Mouse (Mus musculus) neural tube, postnatal 0 days (tissue): ENCODE results near the gene Krtap9-3. TPM values are rescaled to one million over a fixed set of nuclear protein-coding genes. Genes with fewer than 3 reads are reported as not detected.

Source experiments
- polyA plus RNA-seq: library from polyadenylated mRNA; unstranded; fragments of >200 nt; fragmentation: Nextera tagmentation; extraction: Ambion mirVana; gene quantifications from 2 replicates; pipeline ENCODE4 v1.2.1, GENCODE M21; 2015

The Krtap9-3 gene
- polyA plus RNA-seq, result not detected in 2 replicates

DNA sequence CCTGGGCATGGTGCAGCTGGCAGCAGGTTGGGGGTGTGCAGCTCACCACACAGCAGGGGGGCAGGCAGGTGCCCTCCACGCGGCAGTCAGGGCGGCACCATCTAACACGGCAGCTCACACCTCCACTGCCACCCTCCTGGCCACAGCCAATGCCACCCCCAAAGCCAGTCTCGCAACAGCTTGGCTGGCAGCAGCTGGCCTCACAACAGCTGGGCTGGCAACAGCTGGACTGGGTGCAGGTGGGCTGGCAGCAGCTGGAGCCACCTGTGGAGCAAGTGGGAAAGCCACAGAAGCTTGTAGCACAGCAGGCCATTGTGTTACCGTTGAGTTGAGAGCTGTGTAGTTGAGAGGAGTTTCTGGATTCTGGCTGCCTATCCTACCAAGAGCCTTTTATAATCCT, at the start of gene Krtap9-3:
Gene Krtap9-3 (minus strand): TSS at position 364 of the 400 bp plus-strand sequence.

GRCm38 (mm10) chr11:99643635-99644139, 45.8 kb upstream of the Krtap9-3 start, which contains the start of gene Krtap4-7:
Krtap4-7 (minus strand) TSS chr11:99644089.

DNA sequence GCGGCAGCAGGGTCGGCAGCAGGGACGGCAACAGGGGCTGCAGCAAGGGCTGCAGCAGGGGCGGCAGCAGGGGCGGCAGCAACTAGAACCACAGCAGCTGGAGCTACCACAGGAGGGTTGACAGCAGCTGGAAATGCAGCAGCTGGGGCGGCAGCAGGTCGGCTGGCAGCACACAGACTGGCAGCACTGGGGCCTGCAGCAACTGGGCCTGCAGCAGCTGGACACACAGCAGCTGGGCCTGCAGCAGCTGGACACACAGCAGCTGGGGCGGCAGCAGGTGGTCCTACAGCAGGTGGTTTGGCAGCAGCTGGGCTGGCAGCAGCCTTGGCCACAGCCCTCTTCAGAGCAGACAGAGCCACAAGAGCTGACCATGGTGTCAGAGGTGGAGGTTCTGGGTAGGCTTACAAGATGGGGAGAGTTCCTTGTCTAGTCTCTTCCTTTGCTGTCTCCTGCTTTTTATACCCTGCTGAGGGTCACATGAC, 36.8 kb upstream of the Krtap9-3 start, which contains the start of gene Krtap4-2:
Gene Krtap4-2 (minus strand): TSS at position 432 of the 482 bp plus-strand sequence.

GRCm38 (mm10) chr11:99628138-99628537, 30.2 kb upstream of the Krtap9-3 start, which contains the start of gene Krtap4-1:
Krtap4-1 (minus strand) TSS chr11:99628238.

GRCm38 (mm10) chr11:99620335-99620734, 22.4 kb upstream of the Krtap9-3 start, which contains the start of gene Gm11562:
Gm11562 (minus strand) TSS chr11:99620435.

GRCm38 (mm10) chr11:99614796-99615363, 17.0 kb upstream of the Krtap9-3 start, which contains the start of gene Krtap2-4:
Krtap2-4 (minus strand) TSS chr11:99614846.

DNA sequence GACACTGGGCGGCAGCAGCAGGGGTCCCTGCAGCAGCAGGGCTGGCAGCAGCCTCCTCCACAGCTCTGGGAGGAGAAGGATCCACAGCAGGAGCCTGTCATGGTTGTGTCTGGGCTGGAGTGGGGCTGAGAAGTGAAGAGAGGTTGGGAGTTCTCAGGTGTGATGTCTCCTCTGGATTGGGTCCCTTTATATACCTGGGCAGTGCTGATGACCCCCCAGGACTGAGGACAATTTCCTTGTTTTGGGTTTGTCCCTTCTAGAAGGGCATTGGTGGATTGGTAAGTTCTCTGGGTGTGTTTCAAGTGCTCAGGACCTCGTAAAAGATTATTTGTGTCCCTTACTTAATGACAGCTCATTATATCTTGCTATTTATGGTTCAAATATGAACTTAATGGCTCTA, 12.2 kb upstream of the Krtap9-3 start, which contains the start of gene Gm11937:
Gene Gm11937 (minus strand): TSS at position 101 of the 400 bp plus-strand sequence.

GRCm38 (mm10) chr11:99603208-99603607, 5.3 kb upstream of the Krtap9-3 start, which contains the start of gene Gm11938:
Gm11938 (minus strand) TSS chr11:99603308.

DNA sequence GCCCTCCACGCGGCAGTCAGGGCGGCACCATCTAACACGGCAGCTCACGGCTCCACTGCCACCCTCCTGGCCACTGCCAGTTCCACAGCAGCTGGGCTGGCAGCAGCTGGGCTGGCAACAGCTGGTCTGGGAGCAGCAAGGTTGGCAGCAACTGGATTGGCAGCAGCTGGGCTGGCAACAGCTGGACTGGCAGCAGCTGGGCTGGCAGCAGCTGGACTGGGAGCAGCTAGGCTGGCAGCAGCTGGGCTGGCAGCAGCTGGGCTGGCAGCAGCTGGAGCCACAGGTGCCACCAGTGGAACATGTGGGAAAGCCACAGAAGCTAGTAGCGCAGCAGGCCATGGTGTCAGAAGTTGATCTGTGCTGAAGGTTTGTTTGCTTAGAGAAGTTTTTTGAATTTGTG, 6.9 kb downstream of the Krtap9-3 start, which contains the start of gene Krtap1-3:
Gene Krtap1-3 (minus strand): TSS at position 359 of the 400 bp plus-strand sequence.

DNA sequence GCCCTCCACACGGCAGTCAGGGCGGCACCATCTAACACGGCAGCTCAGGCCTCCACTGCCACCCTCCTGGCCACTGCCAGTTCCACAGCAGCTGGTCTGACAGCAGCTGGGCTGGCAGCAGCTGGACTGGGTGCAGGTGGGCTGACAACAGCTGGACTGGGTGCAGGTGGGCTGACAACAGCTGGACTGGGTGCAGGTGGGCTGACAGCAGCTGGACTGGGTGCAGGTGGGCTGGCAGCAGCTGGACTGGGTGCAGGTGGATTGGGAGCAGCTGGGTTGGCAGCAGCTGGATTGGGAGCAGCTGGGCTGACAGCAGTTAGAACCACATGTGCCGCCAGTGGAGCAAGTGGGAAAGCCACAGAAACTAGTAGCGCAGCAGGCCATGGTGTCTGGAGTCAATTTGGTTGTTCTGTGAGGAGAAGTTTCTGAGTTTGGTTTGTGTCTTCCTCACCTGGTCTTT, 14.6 kb downstream of the Krtap9-3 start, which contains the start of gene Krtap1-4:
Gene Krtap1-4 (minus strand): TSS at position 410 of the 460 bp plus-strand sequence.

GRCm38 (mm10) chr11:99580636-99581035, 17.3 kb downstream of the Krtap9-3 start, which contains the start of gene Krtap1-5:
Krtap1-5 (minus strand) TSS chr11:99581016.

DNA sequence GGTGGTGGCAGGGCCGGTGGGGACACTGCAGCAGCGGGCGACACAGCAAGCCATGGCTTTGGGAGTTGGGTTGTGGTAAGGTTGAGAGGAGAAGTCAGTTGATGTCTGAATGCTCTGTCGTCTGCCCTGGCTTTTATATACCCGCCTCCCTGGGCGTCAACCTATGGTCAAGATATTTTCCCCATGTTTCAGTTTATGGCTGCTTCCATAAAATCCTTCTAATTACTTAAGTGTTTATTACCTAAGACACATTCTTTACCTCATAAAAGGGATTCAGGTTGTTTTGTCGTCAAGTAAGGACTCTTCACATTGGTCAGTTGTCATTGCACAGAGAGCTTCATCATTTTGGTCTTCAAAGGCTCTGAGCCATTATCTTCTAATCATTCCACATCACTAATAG, 31.4 kb downstream of the Krtap9-3 start, which contains the start of gene Krtap3-1:
Gene Krtap3-1 (minus strand): TSS at position 101 of the 400 bp plus-strand sequence.

DNA sequence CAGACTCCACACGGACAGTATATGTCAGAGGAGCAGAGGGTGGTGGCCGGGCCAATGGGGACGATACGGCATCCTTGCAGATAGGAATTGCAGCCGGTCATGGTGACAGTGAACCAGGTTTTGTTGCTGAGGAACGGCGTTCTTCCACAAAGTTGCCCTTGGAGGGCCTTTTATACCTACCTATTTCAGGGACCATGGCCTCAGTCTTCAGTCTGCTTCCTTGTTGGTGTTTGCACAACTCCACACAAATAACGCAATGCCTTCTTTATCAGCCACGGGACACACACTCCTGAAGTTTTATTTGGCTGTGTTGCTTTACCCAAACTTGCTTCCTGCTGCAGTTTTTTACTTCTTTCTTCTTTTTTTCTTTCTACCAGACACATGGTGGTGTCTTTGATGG, 38.5 kb downstream of the Krtap9-3 start, which contains the start of gene Gm11939:
Gene Gm11939 (minus strand): TSS at position 101 of the 400 bp plus-strand sequence.

DNA sequence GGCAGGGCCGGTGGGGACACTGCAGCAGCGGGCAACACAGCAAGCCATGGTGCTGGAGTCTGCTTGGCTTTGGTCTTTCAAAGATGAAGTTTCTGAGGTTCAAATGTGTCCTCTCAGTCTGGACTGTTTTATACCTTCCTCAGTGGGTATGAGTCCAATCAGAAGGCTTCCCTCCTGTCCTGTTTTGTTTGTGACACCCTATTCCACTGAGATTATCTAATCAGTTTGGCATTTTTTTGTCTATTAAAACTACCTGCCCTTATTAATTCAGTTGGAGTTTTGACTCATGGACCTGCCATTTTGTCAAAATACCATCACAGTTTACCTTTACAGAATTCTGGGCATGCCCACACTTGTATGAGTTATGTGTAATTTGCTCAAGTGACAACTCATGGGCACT, 41.2 kb downstream of the Krtap9-3 start, which contains the start of gene Krtap3-2:
Gene Krtap3-2 (minus strand): TSS at position 101 of the 400 bp plus-strand sequence.

DNA sequence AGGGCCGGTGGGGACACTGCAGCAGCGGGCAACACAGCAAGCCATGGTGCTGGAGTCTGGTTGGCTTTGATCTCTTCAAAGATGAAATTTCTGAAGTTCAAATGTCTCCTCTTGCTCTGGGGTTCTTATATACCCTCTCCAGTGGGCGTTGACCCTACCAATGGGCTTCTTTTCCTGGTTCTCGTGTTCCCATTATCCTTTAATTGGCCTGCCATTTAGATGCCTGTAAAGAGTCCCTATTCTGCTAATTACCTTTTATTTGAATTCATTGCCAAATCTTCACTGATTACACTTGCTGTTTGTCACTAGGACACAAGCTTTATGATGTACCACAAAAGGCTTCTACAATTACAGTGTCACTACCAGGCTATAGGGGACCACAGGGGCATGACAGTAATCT, 47.1 kb downstream of the Krtap9-3 start, which contains the start of gene Krtap3-3:
Gene Krtap3-3 (minus strand): TSS at position 101 of the 400 bp plus-strand sequence.

Other genes with a start within 250 kb of the Krtap9-3 start
- 0.43 and 0.71 TPM in 2 replicates for gene Krt27, start 247.0 kb downstream of the Krtap9-3 start, polyA plus RNA-seq
- 0.45 and 0.55 TPM in 2 replicates for gene Krt28, start 223.2 kb downstream of the Krtap9-3 start, polyA plus RNA-seq
- 37.8 and 38.5 TPM in 2 replicates for gene Krt10, start 208.7 kb downstream of the Krtap9-3 start, polyA plus RNA-seq
- gene Krt12, start 175.8 kb downstream of the Krtap9-3 start, polyA plus RNA-seq, result 0.21 and 0.27 TPM in 2 replicates
- 0.08 and 0.19 TPM in 2 replicates for gene Krt20, start 160.0 kb downstream of the Krtap9-3 start, polyA plus RNA-seq
- gene Krt23, start 105.0 kb downstream of the Krtap9-3 start, polyA plus RNA-seq, result 0.33 and 0.57 TPM in 2 replicates
- gene Krt39, start 76.8 kb downstream of the Krtap9-3 start, polyA plus RNA-seq, result not detected in 2 replicates
- not detected in 2 replicates for gene Krt40, start 54.9 kb downstream of the Krtap9-3 start, polyA plus RNA-seq
- not detected in 2 replicates for gene Krtap3-3, start 47.2 kb downstream of the Krtap9-3 start, polyA plus RNA-seq
- gene Krtap3-2, start 41.3 kb downstream of the Krtap9-3 start, polyA plus RNA-seq, result not detected in 2 replicates
- not detected in 2 replicates for gene Gm11939, start 38.6 kb downstream of the Krtap9-3 start, polyA plus RNA-seq
- not detected in 2 replicates for gene Krtap3-1, start 31.5 kb downstream of the Krtap9-3 start, polyA plus RNA-seq
- gene Krtap1-5, start 17.1 kb downstream of the Krtap9-3 start, polyA plus RNA-seq, result not detected in 2 replicates
- not detected in 2 replicates for gene Krtap1-4, start 14.5 kb downstream of the Krtap9-3 start, polyA plus RNA-seq
- gene Krtap1-3, start 6.8 kb downstream of the Krtap9-3 start, polyA plus RNA-seq, result not detected in 2 replicates
- not detected in 2 replicates for gene Gm11938, start 5.2 kb upstream of the Krtap9-3 start, polyA plus RNA-seq
- not detected in 2 replicates for gene Gm11937, start 12.1 kb upstream of the Krtap9-3 start, polyA plus RNA-seq
- gene Krtap2-4, start 16.7 kb upstream of the Krtap9-3 start, polyA plus RNA-seq, result not detected in 2 replicates
- not detected in 2 replicates for gene Gm11562, start 22.3 kb upstream of the Krtap9-3 start, polyA plus RNA-seq
- not detected in 2 replicates for gene Krtap4-1, start 30.1 kb upstream of the Krtap9-3 start, polyA plus RNA-seq
- gene Krtap4-2, start 37.0 kb upstream of the Krtap9-3 start, polyA plus RNA-seq, result not detected in 2 replicates
- not detected in 2 replicates for gene Krtap4-7, start 46.0 kb upstream of the Krtap9-3 start, polyA plus RNA-seq
- gene Gm11555, start 52.1 kb upstream of the Krtap9-3 start, polyA plus RNA-seq, result not detected in 2 replicates
- gene Gm11563, start 60.9 kb upstream of the Krtap9-3 start, polyA plus RNA-seq, result not detected in 2 replicates
- not detected in 2 replicates for gene Krtap4-6, start 67.9 kb upstream of the Krtap9-3 start, polyA plus RNA-seq
- not detected in 2 replicates for gene Gm14190, start 92.6 kb upstream of the Krtap9-3 start, polyA plus RNA-seq
- not detected in 2 replicates for gene Gm14180, start 136.2 kb upstream of the Krtap9-3 start, polyA plus RNA-seq
- not detected in 2 replicates for gene Gm11595, start 174.8 kb upstream of the Krtap9-3 start, polyA plus RNA-seq
- not detected in 2 replicates for gene Krtap4-8, start 182.6 kb upstream of the Krtap9-3 start, polyA plus RNA-seq
- gene Krtap4-9, start 187.1 kb upstream of the Krtap9-3 start, polyA plus RNA-seq, result not detected in 2 replicates
- gene Gm11596, start 195.4 kb upstream of the Krtap9-3 start, polyA plus RNA-seq, result not detected in 2 replicates
- not detected in 2 replicates for gene Gm11569, start 200.8 kb upstream of the Krtap9-3 start, polyA plus RNA-seq
- not detected in 2 replicates for gene Gm11554, start 206.3 kb upstream of the Krtap9-3 start, polyA plus RNA-seq
- gene Krtap4-13, start 211.8 kb upstream of the Krtap9-3 start, polyA plus RNA-seq, result not detected in 2 replicates
- not detected in 2 replicates for gene Gm11564, start 217.6 kb upstream of the Krtap9-3 start, polyA plus RNA-seq
- not detected in 2 replicates for gene 2300003K06Rik, start 240.0 kb upstream of the Krtap9-3 start, polyA plus RNA-seq